Comparison of ENCODE assay signal across 8 mouse cellular contexts in genomic region chr11:103359122-103359521, GRCm38 (mm10). TPM values are rescaled to one million over a fixed set of nuclear protein-coding genes. Genes with fewer than 3 reads are reported as not detected.
DNase-seq lines count a peak whose midpoint lies in the region; ATAC-seq and TF ChIP-seq lines count a peak whose summit lies in the region.

No protein-coding gene starts in this region.

- H3K4me1 ChIP-seq in MEL (ENCODE audit: control insufficient read depth in 1 of 2, insufficient read depth in 2 of 2, low read length in 2 of 2), result peaks cover 0 to 10% of the 10 kb centered on the region in 2 experiments; a peak in 2 of 4 replicates
- peaks cover 47% of the 10 kb centered on the region for H3K4me1 ChIP-seq in hindbrain, embryonic 12.5 days

- H3K27ac ChIP-seq in MEL (ENCODE audit: control insufficient read depth, low read depth, low read length), result peak overlapping the region; percentile 38
- no peak overlapping the region for H3K27ac ChIP-seq in hindbrain, embryonic 12.5 days

- H3K4me2 ChIP-seq in hindbrain, embryonic 12.5 days (replicated peaks), result peak overlapping the region; percentile 25

- TF ChIP-seq CTCF in MEL (IDR thresholded peaks at IDR 0.05 in 2 of 3, conservative IDR thresholded peaks at IDR 0.05 in 1 of 3; ENCODE audit: control insufficient read depth in 1 of 3, insufficient read depth in 1 of 3, low read depth in 2 of 3, low read length in 3 of 3, poor library complexity in 1 of 3, severe bottlenecking in 1 of 3), result peak; percentile 84 to 95 (median 93)

- no peaks in the 10 kb centered on the region for H3K27me3 ChIP-seq in MEL (ENCODE audit: control insufficient read depth in 1 of 2, insufficient read depth in 2 of 2, low read length in 2 of 2)
- H3K27me3 ChIP-seq in hindbrain, embryonic 12.5 days, result peaks cover 85% of the 10 kb centered on the region

- H3K9ac ChIP-seq in MEL (ENCODE audit: control insufficient read depth, low read depth, low read length, poor library complexity, severe bottlenecking), result peak overlapping the region; percentile 95
- no peak overlapping the region for H3K9ac ChIP-seq in hindbrain, embryonic 12.5 days

- ATAC-seq in hindbrain, embryonic 12.5 days (ENCODE audit: low FRiP score), result peak; percentile 48

- H3K36me3 ChIP-seq in MEL (ENCODE audit: control insufficient read depth in 1 of 2, insufficient read depth in 2 of 2, low read length in 2 of 2), result no peaks in the 10 kb centered on the region
- H3K36me3 ChIP-seq in hindbrain, embryonic 12.5 days, result no peaks in the 10 kb centered on the region

- TF ChIP-seq RAD21 in MEL (IDR thresholded peaks at IDR 0.05; ENCODE audit: low read depth, low read length), result peak; percentile 92

- peak; percentile 96 for DNase-seq in MEL (ENCODE audit: low read depth, low spot score)
- DNase-seq in cerebellum, adult 18-20 months, result peak; percentile 77 to 79
- peak; percentile 86 for DNase-seq in forelimb bud, embryonic 11.5 days (ENCODE audit: low read depth, low spot score)
- peak; percentile 44 to 60 for DNase-seq in layer of hippocampus, postnatal 25 days (ENCODE audit: extremely low spot score in 1 of 2, low spot score in 1 of 2)
- peak; percentile 81 to 86 for DNase-seq in lung, postnatal 4 days
- peak; percentile 67 to 72 for DNase-seq in right cerebral cortex, adult 2 months (ENCODE audit: low spot score in 2 of 2)
- DNase-seq in yolk sac, embryonic 10.5 days (ENCODE audit: low spot score), result peak; percentile 73

- no peaks in the 10 kb centered on the region for H3K9me3 ChIP-seq in MEL (replicated peaks; ENCODE audit: insufficient read depth, low read length)
- H3K9me3 ChIP-seq in hindbrain, embryonic 12.5 days (replicated peaks), result no peaks in the 10 kb centered on the region

- peaks cover 5% of the 10 kb centered on the region; the same call in 1 of the 2 replicates for H3K79me2 ChIP-seq in MEL (ENCODE audit: control insufficient read depth, insufficient read depth, low read length, poor library complexity)

- WGBS in hindbrain, embryonic 12.5 days, result under 1% methylated on average over 22 of the region's 22 CpGs

- TF ChIP-seq EP300 in MEL (IDR thresholded peaks at IDR 0.05; ENCODE audit: low read depth in 1 of 2, low read length in 2 of 2), result no peak

- peak in 1 of 2 experiments; percentile 33; a peak in 1 of 4 replicates for TF ChIP-seq POLR2A in MEL (IDR thresholded peaks at IDR 0.05; ENCODE audit: control insufficient read depth in 1 of 2, insufficient read depth in 1 of 2, low read depth in 1 of 2, low read length in 2 of 2, poor library complexity in 1 of 2)

- peak overlapping the region; percentile 81 to 90 for H3K4me3 ChIP-seq in MEL (ENCODE audit: control insufficient read depth in 1 of 2, insufficient read depth in 1 of 2, low read depth in 2 of 2, low read length in 2 of 2)
- no peak overlapping the region for H3K4me3 ChIP-seq in hindbrain, embryonic 12.5 days

TF ChIP-seq in MEL, 35 proteins besides CTCF, POLR2A, EP300 and RAD21:
- TF ChIP-seq ZNF384 (IDR thresholded peaks at IDR 0.05; ENCODE audit: low read depth, low read length), result peak; percentile 39; the same call in 1 of the 2 replicates
- no peak for TF ChIP-seq BHLHE40 (IDR thresholded peaks at IDR 0.05; ENCODE audit: borderline replicate concordance, low read depth, low read length)
- TF ChIP-seq MXI1 (IDR thresholded peaks at IDR 0.05; ENCODE audit: low read depth, low read length), result peak; percentile 87
- TF ChIP-seq ETS1 (IDR thresholded peaks at IDR 0.05; ENCODE audit: low read depth, low read length), result peak; percentile 18; the same call in 1 of the 2 replicates
- no peak for TF ChIP-seq JUND (IDR thresholded peaks at IDR 0.05; ENCODE audit: low read depth, low read length)
- TF ChIP-seq SMC3 (IDR thresholded peaks at IDR 0.05; ENCODE audit: low read depth, low read length), result peak; percentile 93
- peak; percentile 73 for TF ChIP-seq SIN3A (IDR thresholded peaks at IDR 0.05; ENCODE audit: low read length)
- peak; percentile 46; the same call in 1 of the 2 replicates for TF ChIP-seq HCFC1 (IDR thresholded peaks at IDR 0.05; ENCODE audit: low read depth, low read length)
- 0 out of 2 replicates have a peak, but pooled peaks have one; percentile 11 for TF ChIP-seq TCF12 (IDR thresholded peaks at IDR 0.05; ENCODE audit: low read depth, low read length)
- TF ChIP-seq MYC (IDR thresholded peaks at IDR 0.05; ENCODE audit: low read depth, low read length), result peak; percentile 58
- no peak for TF ChIP-seq ZMIZ1 (IDR thresholded peaks at IDR 0.05; ENCODE audit: low read depth, low read length)
- no peak for TF ChIP-seq ELF1 (IDR thresholded peaks at IDR 0.05; ENCODE audit: low read depth, low read length)
- TF ChIP-seq USF1 (IDR thresholded peaks at IDR 0.05; ENCODE audit: low read depth, low read length), result peak; percentile 23; the same call in 1 of the 2 replicates
- no peak for TF ChIP-seq MAZ (IDR thresholded peaks at IDR 0.05; ENCODE audit: low read depth, low read length)
- TF ChIP-seq ZC3H11A (IDR thresholded peaks at IDR 0.05; ENCODE audit: low read depth, low read length), result peak; percentile 80
- TF ChIP-seq UBTF (IDR thresholded peaks at IDR 0.05; ENCODE audit: borderline replicate concordance, insufficient read depth, low read depth, low read length), result peak; percentile 56; the same call in 1 of the 2 replicates
- TF ChIP-seq TBP (IDR thresholded peaks at IDR 0.05; ENCODE audit: low read depth, low read length), result peak; percentile 41; the same call in 1 of the 2 replicates

RNA-seq across cellular contexts. Expression of gene Arhgap27, which starts 4.4 kb away (rescaled TPM):
- 6.3 TPM in 2 replicates for total RNA-seq in MEL (2012; rRNA removed)
- polyA plus RNA-seq in MEL (2012; ENCODE audit: insufficient read depth in 1 of 2, insufficient read length in 2 of 2, low read depth in 1 of 2, low replicate concordance in 2 of 2, missing spikeins in 1 of 2), result 10 to 100 TPM in 1 of 2 experiments, not detected in 1; 15.0 TPM
- polyA plus RNA-seq in hindbrain, embryonic 12.5 days (2016; fragmentation: Nextera tagmentation; extraction: Ambion mirVana), result 5.2 and 5.9 TPM in 2 replicates
- 1 to 10 TPM; 8.6 to 9.3 TPM for total RNA-seq in layer of hippocampus, postnatal 25 days (2021)

RNA-seq across cellular contexts. Expression of gene Plekhm1, which starts 53.4 kb away (rescaled TPM):
- 3.4 and 4.0 TPM in 2 replicates for total RNA-seq in MEL (2012; rRNA removed)
- 10 to 100 TPM in 1 of 2 experiments, not detected in 1; 10.0 TPM for polyA plus RNA-seq in MEL (2012; ENCODE audit: insufficient read depth in 1 of 2, insufficient read length in 2 of 2, low read depth in 1 of 2, low replicate concordance in 2 of 2, missing spikeins in 1 of 2)
- 11.5 and 12.1 TPM in 2 replicates for polyA plus RNA-seq in hindbrain, embryonic 12.5 days (2016; fragmentation: Nextera tagmentation; extraction: Ambion mirVana)
- total RNA-seq in layer of hippocampus, postnatal 25 days (2021), result 10 to 100 TPM; 16.4 to 17.6 TPM
